Mouse (Mus musculus): ENCODE results near the gene Pcsk2. TPM values are rescaled to one million over a fixed set of nuclear protein-coding genes. Genes with fewer than 3 reads are reported as not detected.

Pcsk2 gene
- 0.87 and 1.1 TPM in 2 replicates for polyA plus RNA-seq (2012; rRNA removed)

DNA sequence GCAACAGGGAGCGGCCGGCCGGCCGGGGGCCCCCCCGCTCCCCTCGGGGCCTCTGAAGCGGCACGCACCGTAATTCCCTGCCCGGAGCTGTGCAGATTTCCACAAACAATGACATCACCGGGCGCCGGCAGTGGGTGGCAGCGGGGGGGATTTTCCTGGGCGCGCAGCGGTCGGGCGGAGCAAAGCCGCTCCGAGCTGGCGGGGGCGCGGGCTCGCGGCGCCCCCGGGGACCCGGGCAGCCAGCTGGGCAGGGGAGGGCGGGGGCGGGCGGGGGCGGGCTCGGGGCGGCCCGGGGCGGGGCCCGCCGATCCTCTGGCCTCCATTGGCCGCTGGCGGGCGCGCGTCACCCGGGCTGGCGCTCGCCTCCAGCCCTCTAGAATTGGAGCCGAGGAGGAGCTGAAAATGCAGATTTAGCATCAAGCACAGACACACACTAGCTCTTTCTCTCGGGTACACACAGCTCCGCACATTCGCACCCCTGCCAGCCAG is at the start of gene Pcsk2:
Pcsk2 (plus strand) TSS at position 399 of the 489 bp plus-strand sequence.

GRCm38 (mm10) chr2:143862484-143863231 is 316.7 kb downstream of the Pcsk2 start, which contains the start of gene Bfsp1:
TSS of gene Bfsp1 (minus strand) at chr2:143863173.

Data from colon, adult 2 months (tissue).